Mouse (Mus musculus) lung, postnatal 0 days (tissue): ENCODE results near the gene Olfr267. TPM values are rescaled to one million over a fixed set of nuclear protein-coding genes. Genes with fewer than 3 reads are reported as not detected.

Experiments
- ATAC-seq: fragments of 200-750 bp; cut with Nextera tagmentation; 2 replicates; pipeline ENCODE4 v1.8.0; 2017; ENCODE audit warnings: moderate library complexity
- DNase-seq: peaks from one replicate; pipeline ENCODE4 v3.0.0-alpha.2; 2016; ENCODE audit warnings: low spot score
- H3K27ac ChIP-seq: fragments of 300-500 bp; sonication (generic); 2 replicates; pipeline ENCODE4 v1.5.1; 2014; ENCODE audit warnings: antibody characterized with exemption, mild to moderate bottlenecking, low read length, mixed read lengths
- H3K27me3 ChIP-seq: fragments of 300-500 bp; sonication (generic); replicated peaks from 2 replicates; pipeline ENCODE4 v1.6.1; 2014; ENCODE audit warnings: low read length, mixed read lengths; ENCODE audit not compliant: insufficient read depth
- H3K36me3 ChIP-seq: fragments of 300-500 bp; sonication (generic); 2 replicates; pipeline ENCODE4 v1.6.1; 2014; ENCODE audit warnings: low read length, mixed read lengths; ENCODE audit not compliant: insufficient read depth
- H3K4me1 ChIP-seq: fragments of 300-500 bp; sonication (generic); 2 replicates; pipeline ENCODE4 v1.6.1; 2014; ENCODE audit warnings: antibody characterized with exemption, low read depth, low read length, mixed read lengths; ENCODE audit not compliant: insufficient read depth
- H3K4me2 ChIP-seq: fragments of 300-500 bp; sonication (generic); replicated peaks from 2 replicates; pipeline ENCODE4 v1.6.1; 2014; ENCODE audit warnings: low read depth, mild to moderate bottlenecking, low read length, moderate library complexity, mixed read lengths
- H3K4me3 ChIP-seq: fragments of 300-500 bp; sonication (generic); 2 replicates; pipeline ENCODE4 v1.5.1; 2014; ENCODE audit warnings: low read depth, low read length
- H3K9ac ChIP-seq: fragments of 300-500 bp; sonication (generic); replicated peaks from 2 replicates; pipeline ENCODE4 v1.6.1; 2014; ENCODE audit warnings: low read depth, mild to moderate bottlenecking
- H3K9me3 ChIP-seq: fragments of 300-500 bp; sonication (generic); 2 replicates; pipeline ENCODE4 v1.6.1; 2016; ENCODE audit warnings: low read length, mixed read lengths
- CTCF ChIP-seq: IDR thresholded peaks from 2 replicates; pipeline ENCODE4 v1.5.1; 2016; ENCODE audit warnings: antibody characterized with exemption, mild to moderate bottlenecking
- EP300 ChIP-seq: IDR thresholded peaks from 2 replicates; pipeline ENCODE4 v1.6.1; 2016; ENCODE audit warnings: antibody characterized with exemption, mild to moderate bottlenecking, control low read depth
- WGBS: fragments of 180-500 bp; shearing (Covaris S2); extraction: QIAGEN DNeasy Blood & Tissue Kit; methylation state at CpG from one replicate; pipeline ENCODE4 v1.1.7; 2014; 5-methylcytosine and 5-hydroxymethylcytosine counted together
- polyA plus RNA-seq: library from polyadenylated mRNA; unstranded; fragments of >200 nt; fragmentation: Nextera tagmentation; extraction: Ambion mirVana; gene quantifications from 2 replicates; pipeline ENCODE4 v1.2.1, GENCODE M21; 2015

Olfr267 gene
- not detected in 2 replicates for polyA plus RNA-seq

DNA sequence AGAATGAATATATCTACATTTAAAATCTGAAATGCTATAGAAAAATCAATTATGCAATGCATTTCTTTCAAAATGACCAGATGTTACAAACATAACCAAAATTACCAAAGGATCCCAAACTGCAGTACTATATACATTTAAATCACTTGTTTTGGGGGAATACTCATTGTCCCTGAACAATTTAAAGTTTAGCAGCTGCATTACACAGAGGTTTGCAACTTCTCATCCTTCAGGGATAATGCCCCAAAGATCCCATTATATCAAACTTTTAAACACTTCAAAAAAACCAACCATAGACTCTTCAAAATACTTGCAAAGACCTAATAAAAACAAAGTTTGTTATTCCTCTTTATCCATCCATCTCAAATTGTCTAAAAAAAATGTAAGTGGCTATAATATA, at the start of gene Olfr267:
Gene Olfr267 (minus strand): TSS at position 101 of the 400 bp plus-strand sequence.
- Histone ChIP-seq H3K9ac (no peak within 1 kb of the TSS), H3K4me2 (no peak within 1 kb of the TSS), H3K9me3 (no peaks in the 10 kb centered on the region), H3K4me1 (no peaks in the 10 kb centered on the region), H3K27me3 (no peaks in the 10 kb centered on the region), H3K36me3 (no peaks in the 10 kb centered on the region), H3K27ac (no peak within 1 kb of the TSS), H3K4me3 (no peak within 1 kb of the TSS)
- DNase-seq (no peak), ATAC-seq (no peak)
- no peak for TF ChIP-seq CTCF
- TF ChIP-seq EP300: no peak

DNA sequence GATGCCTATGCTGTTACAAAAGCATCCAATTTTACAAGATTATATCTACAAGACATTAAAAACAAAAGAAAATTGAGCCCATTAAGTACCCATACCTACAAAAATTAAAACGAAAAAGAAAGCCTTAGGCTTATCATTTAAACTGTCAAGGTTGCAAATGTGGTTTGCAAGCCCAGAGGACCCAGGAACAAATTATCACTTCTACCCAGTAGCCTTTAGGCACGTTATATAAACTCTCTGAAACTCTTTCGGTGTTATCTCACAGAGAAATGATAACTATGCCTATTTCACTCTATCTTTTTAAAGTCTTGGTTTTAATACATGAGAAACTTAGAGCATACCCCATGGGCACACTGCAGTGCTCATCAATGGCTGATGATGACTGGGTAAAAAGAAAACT, 45.4 kb upstream of the Olfr267 start:
- H3K4me2 ChIP-seq: no peak overlapping the region
- no peaks in the 10 kb centered on the region for H3K9me3 ChIP-seq
- TF ChIP-seq CTCF (no peak), EP300 (no peak)
- no peaks in the 10 kb centered on the region for H3K27me3 ChIP-seq
- H3K36me3 ChIP-seq: peaks cover 12% of the 10 kb centered on the region; the same call in 1 of the 2 replicates
- 70% methylated on average over 3 of the region's 3 CpGs for WGBS
- no peak overlapping the region for H3K4me3 ChIP-seq
- H3K4me1 ChIP-seq: no peaks in the 10 kb centered on the region
- no peak overlapping the region for H3K27ac ChIP-seq
- ATAC-seq (no peak), DNase-seq (no peak)
- H3K9ac ChIP-seq: no peak overlapping the region

DNA sequence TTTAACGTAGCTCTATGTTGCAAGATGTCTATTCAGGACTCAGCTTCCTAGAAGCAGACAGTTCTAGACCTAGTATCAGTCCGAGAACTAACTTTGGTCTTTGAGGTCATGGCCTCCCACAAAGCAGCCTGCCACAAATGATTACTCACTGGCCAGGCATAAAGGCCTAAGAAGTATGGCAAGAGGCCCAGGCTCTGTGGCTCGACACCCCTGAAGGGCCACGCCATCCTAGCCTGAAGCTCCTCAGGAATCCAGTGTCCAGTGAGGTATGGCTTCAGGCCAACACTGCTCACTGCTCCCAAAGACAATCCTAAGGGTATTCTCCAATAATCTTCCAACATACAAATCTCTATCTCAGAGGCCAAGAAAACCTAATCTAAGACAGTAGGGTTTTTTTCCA, 38.4 kb upstream of the Olfr267 start:
- 83% methylated on average over 4 of the region's 4 CpGs for WGBS
- H3K36me3 ChIP-seq: peaks cover 9% of the 10 kb centered on the region

DNA sequence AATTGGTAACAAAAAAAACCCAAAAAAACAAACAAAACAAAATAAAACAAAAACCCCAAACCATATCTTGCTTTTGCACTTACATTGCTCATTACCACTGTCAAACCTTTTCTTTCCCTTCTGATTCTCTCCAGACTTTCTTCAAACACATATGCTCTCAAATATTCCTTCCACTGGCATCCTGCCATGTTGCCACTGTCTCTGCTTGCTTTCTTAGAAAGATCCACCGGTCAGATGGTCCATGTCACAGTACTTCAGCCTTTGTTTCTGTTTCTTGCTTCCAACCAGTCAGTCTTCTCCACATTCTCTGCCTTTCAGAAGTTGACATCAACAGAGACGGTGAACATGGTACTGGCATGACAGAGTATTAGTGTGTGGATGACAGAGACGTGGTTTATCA, 857 bp downstream of the Olfr267 start:
- 52% methylated on average over 3 of the region's 3 CpGs for WGBS
- Histone ChIP-seq H3K4me3 (no peak overlapping the region), H3K36me3 (no peaks in the 10 kb centered on the region), H3K4me1 (no peaks in the 10 kb centered on the region), H3K9me3 (no peaks in the 10 kb centered on the region), H3K9ac (no peak overlapping the region), H3K4me2 (no peak overlapping the region), H3K27me3 (no peaks in the 10 kb centered on the region), H3K27ac (no peak overlapping the region)
- DNase-seq (no peak), ATAC-seq (no peak)
- TF ChIP-seq EP300: no peak
- TF ChIP-seq CTCF: no peak

More for the DNA sequence above, 38.4 kb upstream of the Olfr267 start:
- Histone ChIP-seq H3K9me3 (no peaks in the 10 kb centered on the region), H3K27me3 (no peaks in the 10 kb centered on the region), H3K9ac (no peak overlapping the region), H3K4me3 (no peak overlapping the region), H3K27ac (no peak overlapping the region), H3K4me1 (no peaks in the 10 kb centered on the region), H3K4me2 (no peak overlapping the region)
- TF ChIP-seq CTCF (no peak), EP300 (no peak)
- no peak for ATAC-seq
- DNase-seq: no peak

DNA sequence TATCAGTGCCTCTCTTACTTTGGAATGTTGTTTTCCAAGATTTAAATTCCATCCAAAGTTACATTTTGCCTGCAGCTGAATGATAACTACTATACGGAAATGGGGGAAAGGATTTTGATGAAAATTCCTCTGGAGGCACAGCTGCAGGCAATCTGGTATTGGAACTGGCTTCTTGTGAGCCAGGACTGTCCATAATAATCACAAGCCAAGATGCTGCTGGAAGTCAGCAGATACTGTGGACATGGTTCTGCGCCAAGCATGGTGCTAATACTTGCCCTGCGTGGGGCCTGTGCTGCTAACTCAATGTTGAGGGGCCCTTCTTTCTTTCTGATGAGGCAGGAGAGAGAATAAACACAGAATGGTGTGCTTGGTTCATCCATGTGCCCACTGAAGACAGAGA, 24.1 kb downstream of the Olfr267 start:
- no peak for ATAC-seq
- WGBS: 64% methylated on average over 3 of the region's 3 CpGs
- TF ChIP-seq EP300 (no peak), CTCF (no peak)
- Histone ChIP-seq H3K27me3 (no peaks in the 10 kb centered on the region), H3K36me3 (no peaks in the 10 kb centered on the region), H3K4me3 (no peak overlapping the region), H3K9ac (no peak overlapping the region), H3K4me2 (no peak overlapping the region), H3K4me1 (no peaks in the 10 kb centered on the region), H3K27ac (no peak overlapping the region), H3K9me3 (no peaks in the 10 kb centered on the region)
- no peak for DNase-seq

DNA sequence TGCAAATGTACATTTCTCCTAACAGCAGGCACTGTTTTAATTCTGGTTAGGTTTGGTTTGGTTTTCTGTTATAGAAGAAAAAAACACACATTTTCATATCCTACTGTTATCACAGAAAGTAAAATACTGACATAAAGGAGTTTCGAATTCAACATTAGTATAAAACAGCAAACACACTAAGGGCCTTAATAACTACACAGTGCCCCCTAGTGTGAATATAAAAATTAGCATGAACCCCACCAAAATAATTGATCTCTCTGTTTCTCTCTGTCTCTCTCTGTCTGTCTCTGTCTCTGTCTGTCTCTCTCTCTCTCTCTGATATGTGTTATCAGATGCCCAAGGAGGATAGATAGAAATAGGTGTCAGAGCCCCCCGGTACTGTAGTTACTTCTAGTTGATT, 38.0 kb downstream of the Olfr267 start:
- WGBS: 32% methylated on average over 2 of the region's 2 CpGs
- Histone ChIP-seq H3K9me3 (no peaks in the 10 kb centered on the region), H3K4me3 (no peak overlapping the region), H3K27ac (no peak overlapping the region), H3K36me3 (no peaks in the 10 kb centered on the region), H3K4me2 (0 out of 2 replicates have a peak overlapping the region, but pooled peaks have one; percentile 19), H3K27me3 (no peaks in the 10 kb centered on the region), H3K4me1 (no peaks in the 10 kb centered on the region; the same call in 1 of the 2 replicates), H3K9ac (no peak overlapping the region)
- ATAC-seq (no peak), DNase-seq (peak; percentile 72)
- no peak for TF ChIP-seq EP300
- peak; percentile 66 for TF ChIP-seq CTCF

DNA sequence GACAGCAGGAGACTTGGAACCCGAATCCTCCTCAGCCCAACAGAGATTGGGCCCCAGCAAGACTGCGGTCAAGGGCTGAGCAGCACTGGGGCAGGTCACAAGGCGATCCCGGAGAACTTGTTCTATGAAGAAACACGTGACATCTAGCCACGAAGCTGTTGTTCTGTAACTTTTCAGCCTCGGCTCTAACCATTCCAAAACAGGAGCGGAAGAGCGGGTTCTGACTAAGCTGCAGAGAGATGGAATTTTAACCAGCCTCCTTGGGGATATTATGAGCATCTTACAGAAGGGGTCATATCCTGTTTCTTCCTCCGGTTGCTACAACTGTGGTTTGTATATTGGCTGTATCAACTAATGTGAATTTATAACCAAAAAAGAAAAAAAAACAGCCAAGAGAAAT, 38.4 kb downstream of the Olfr267 start:
- ATAC-seq: peak; percentile 52

More for the DNA sequence above, 38.4 kb downstream of the Olfr267 start:
- DNase-seq: peak; percentile 60
- no peaks in the 10 kb centered on the region; the same call in 1 of the 2 replicates for H3K4me1 ChIP-seq
- no peaks in the 10 kb centered on the region for H3K9me3 ChIP-seq
- WGBS: 36% methylated on average over 10 of the region's 10 CpGs
- TF ChIP-seq CTCF (no peak), EP300 (no peak)
- H3K4me2 ChIP-seq: 0 out of 2 replicates have a peak overlapping the region, but pooled peaks have one; percentile 19
- H3K4me3 ChIP-seq: no peak overlapping the region
- H3K27me3 ChIP-seq: no peaks in the 10 kb centered on the region
- no peaks in the 10 kb centered on the region for H3K36me3 ChIP-seq
- H3K9ac ChIP-seq: no peak overlapping the region
- no peak overlapping the region for H3K27ac ChIP-seq
